Mouse (Mus musculus): ENCODE data around the gene Arhgef3.

Arhgef3 gene

DNA sequence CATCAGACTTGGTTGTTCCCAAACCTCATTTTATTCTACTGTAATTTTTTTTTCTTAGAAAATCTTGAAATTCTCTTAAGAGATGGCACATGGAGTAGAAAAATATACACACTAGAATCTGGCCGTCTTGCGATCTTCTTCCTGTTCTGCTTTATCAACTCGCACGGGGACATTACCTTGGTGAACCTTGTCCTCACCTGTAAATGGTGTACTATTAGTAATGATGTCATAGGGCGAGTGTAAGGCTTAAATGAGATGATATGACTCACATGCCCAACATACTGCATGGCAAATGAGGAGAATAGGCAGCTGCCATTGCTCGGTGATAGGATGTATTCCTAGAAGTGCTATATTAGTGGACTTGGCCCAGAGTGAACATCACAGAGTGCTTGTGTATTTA, 49.9 kb downstream of the Arhgef3 start:
- no peak for DNase-seq (ENCODE audit: low spot score)

DNA sequence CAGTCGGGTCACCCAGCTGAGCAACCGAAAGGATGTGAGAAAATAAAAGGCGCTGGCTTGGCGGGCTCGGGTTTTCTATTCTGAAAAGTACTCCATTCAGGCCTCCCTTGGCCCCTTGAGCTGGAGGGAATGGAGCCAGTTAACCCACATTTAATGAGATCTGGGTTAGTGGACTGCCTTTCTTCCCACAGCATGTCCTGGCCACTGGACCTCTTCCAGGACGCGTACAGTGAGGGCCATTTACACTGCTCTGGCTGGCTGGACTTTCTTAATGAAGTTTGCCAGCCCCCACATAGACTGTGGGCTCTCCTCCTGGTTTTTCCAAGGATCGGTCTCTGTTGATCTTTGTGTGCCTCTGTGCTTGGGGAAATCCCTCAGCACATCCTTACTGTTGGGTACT, 52.1 kb downstream of the Arhgef3 start:
- DNase-seq (ENCODE audit: low spot score), result no peak

DNA sequence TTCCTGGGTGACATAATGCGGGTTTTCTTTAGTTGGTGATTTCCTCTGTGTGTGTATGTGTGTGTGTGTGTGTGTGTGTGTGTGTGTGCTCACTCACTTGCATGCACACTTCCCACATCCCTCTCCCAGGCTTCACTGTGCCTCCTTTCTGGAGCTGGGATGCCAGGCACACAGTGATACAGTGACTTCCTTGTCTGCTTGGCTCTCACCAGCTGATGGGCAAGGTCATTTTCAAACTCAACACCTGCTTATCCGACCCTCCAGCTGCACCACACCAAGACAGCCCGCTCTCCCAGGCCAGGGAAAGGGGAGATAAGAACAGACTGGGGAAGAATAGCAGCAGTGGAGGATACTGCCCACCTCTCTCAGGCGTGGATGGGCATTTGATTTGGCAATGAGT, 52.5 kb downstream of the Arhgef3 start:
- DNase-seq (ENCODE audit: low spot score), result no peak

DNA sequence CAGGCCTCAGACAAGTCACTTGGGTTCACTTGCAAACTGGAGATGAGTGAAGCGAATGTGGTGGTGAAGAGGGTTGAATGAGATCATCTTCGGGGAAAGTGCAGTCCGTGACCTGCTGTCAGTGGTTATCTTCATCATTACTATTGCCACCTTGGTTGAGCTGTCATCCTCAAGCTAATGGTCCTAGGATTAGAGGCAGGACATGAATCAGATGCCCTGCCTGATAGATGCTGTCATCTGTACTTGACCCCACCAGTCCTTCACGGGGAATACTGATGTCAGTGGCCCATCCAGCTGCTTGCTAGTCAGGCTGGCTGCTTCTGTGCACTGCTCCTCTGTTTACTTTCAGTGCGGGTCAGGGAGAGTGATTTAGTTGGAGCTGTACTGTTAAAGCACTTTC, 53.7 kb downstream of the Arhgef3 start:
- DNase-seq (ENCODE audit: low spot score), result no peak

DNA sequence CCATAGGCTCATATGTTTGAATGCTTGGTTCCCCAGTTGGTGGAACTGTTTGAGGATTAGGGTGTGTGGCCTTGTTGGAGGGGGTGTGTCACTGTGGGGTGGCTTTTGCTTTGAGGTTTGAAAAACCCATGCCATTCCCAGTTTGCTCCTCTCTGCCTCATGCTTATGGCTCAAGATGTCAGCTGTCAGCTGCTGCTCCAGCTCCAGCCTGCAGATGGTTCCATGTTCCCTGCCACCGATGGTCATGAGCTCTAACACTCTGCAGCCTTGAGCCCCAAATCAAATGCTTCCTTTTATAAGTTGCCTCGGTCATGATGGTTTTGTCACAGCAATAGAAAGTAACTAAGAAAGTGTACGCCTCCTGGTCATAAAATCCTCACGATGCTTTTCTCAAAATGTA, 54.6 kb downstream of the Arhgef3 start:
- no peak for DNase-seq (ENCODE audit: low spot score)

DNA sequence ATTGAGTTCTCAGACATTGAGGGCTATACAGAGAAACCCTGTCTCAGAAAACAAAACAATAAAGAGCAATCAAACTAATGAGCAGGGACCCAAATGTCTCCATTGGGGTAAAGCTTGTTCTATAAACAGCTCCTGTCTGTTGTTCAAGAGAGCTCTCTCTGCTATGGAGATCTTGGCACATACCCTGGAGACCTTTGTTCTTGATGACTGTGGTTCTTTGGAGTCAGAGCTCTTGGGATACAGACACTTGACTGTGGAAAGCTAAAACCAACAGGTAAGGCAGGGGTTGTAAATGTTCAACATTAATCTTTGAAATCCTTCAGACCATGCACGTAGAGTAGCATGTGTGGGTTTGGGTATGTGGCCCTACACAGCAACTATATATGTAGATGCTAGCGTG, 55.7 kb downstream of the Arhgef3 start:
- DNase-seq (ENCODE audit: low spot score), result no peak

DNA sequence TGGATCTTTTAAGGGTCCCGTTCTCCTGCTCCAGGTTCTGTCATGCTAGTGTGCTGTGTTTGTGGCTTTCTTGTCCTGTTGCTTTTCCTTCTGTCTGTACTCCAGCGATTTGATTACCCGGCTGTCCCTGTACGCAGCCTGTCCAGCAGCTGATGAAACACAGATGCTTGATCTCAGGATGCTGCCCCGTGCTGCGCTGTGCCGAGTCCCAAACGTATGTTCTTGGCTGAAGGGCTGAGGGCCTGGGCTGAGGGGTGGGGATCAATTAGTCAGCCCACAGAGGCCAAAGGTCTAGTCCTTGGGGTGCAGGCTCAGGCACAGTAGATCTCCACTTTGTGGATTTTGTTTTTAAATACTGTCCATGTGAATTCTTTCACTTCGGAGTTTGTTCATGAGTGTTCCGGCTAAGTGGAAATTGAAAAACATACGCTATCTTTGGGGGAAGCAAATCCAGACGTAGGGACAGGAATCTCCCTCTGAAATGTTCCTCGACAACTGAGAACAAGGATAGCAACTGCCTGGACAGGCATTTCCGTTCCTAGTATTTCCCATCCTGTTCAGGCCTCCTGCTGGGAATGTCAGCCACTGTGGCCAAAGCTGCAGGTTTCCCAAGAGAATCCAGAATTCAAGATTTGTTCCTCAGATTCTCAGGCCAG, 56.6 kb downstream of the Arhgef3 start:
- DNase-seq (ENCODE audit: low spot score), result peak; percentile 54

DNA sequence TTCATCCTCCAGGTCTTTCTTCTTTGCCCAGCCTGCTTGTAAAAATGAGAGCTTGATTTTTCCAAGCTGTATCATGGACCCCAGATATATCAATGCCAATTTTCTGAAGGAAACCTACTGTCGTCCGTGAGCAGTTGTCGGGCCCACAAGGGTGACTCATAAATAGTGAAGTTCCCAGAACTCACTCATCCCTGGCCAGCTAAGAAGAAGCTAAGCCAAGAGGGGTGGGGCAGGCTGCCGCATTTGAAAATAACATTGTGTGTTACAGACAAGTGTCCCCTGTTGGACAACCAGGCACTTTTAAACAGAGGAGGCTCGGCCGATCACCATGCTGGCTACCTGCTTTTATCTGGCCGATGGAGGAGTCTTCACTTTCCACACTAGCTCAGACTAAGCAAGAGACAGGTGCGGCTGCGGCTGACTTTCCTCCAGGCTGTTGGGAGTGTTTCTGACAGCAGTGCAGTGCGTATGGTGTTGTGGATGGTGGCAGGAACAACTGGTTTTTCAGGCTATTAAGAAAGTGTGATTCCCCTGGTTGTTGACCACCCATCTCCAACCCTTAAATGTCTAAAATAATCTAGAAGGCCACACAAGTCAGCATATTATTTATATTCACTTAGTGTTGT, 58.6 kb downstream of the Arhgef3 start:
- DNase-seq (ENCODE audit: low spot score), result peak; percentile 72

DNA sequence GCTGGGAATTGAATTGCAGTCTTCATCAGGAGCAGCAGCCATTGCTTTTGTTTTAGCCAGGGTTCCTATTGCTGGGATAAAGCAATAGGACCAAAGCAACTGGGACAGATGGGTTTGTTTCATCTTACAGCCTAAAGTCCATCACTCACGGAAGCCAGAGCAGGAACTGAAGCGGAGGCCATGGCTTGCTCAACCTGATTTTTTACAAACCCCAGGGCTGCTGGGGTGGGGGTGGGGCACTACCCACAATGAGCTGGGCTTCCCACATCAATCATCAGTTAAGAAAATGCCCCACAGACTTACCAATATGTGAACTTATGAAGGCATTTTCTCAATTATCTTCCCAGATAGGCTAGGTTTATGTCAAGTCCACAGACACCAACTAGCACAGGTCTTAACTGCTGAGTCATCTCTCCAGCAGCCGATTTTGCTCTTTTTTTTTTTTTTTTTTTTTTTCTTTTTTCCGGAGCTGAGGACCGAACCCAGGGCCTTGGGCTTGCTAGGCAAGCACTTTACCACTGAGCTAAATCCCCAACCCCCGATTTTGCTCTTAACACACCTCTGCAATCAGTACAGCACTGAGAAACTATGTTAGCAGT, 59.6 kb downstream of the Arhgef3 start:
- peak; percentile 46 for DNase-seq (ENCODE audit: low spot score)

DNA sequence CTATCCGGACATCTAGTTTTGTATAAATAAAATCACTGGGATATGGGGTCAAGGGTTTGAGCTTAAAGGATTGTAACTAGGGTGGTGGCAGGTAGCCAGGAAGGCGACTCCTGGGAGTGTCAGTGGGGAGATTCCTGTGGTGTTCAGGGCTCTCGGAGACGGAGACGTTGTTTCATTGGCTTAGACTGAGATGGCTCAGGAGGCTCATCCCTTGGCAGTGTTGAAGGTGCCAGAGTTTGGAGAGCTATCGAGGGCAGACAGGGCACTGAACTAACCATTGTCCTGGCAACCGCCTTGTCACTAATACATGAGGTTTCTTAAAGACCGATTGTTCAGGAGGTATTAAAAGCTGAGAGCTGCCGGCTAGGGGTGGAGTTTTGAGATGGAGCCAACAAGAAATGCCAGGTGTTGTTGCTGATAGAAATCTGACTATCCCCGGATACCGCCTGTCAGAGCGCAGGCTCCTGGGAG, 60.2 kb downstream of the Arhgef3 start:
- peak; percentile 56 for DNase-seq (ENCODE audit: low spot score)

DNA sequence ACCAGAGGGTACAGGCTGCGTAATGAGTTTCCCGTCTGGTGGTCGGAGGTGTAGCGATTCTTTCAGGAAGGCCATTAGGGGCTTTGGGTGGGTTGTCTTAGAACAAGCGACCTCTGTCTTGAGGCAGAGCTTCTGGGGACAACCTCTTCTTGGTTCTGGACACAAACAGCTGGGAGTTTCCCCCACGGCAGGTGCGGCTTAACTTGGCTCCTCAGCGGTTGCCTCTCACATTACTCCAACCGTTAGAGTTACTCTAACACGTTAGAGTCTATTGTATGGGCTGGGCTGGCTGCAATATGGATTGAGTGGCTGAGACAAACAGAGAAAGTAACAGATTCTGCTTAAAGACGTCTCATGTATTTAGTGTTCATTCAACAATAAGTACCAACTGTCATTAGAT, 60.6 kb downstream of the Arhgef3 start:
- DNase-seq (ENCODE audit: low spot score), result no peak

DNA sequence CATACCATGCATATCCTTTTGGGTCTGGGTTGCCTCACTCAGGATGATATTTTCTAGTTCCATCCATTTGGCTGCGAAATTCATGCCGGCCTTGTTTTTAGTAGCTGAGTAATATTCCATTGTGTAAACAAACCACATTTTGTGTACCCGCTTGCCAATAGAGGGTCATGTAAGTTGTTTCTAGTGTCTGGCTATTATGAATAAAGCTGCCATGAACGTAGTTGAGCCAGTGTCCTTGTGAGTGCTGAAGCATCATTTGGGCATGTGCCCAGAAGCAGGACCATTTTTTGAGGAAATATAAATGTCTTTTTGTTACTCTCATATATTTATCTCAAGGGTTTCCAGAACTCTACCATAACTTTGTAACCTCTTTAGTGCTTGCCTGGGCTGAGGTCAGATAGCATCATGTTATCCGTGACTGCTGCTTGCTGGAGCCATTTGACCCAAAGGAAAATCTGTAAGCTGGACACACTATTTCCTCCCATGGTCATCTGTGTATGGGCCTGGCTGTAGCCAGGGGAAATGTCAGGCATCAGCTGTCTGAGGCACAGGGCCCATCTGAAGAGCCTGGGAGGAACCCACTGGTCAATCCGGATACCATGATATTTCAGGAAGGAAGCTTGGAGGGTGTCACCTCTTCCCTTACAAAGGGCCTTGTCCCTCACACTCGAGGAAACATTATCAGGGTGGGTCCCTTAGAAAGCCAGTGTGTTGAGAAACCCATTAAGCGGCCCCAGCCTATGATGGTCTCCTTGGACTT, 63.3 kb downstream of the Arhgef3 start:
- DNase-seq (ENCODE audit: low spot score), result no peak

DNA sequence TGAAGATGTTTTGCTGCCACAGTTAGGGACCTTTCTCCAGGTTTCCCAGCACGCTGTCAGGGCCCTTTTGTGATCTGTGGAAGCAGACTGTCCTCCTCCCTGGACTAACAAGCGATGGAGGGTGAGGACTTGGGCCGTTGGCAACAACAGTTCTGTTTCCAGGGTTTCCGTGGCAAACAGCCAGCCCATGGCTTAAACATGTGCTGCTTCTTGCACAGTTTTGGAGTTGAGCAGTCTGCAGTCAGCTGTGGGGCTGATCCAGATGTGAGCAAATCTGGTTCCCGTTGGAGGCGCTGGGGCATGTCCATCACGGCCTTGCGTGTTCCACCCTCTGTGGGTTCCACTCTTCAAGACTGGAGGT, 63.8 kb downstream of the Arhgef3 start:
- DNase-seq (ENCODE audit: low spot score), result peak; percentile 80

DNA sequence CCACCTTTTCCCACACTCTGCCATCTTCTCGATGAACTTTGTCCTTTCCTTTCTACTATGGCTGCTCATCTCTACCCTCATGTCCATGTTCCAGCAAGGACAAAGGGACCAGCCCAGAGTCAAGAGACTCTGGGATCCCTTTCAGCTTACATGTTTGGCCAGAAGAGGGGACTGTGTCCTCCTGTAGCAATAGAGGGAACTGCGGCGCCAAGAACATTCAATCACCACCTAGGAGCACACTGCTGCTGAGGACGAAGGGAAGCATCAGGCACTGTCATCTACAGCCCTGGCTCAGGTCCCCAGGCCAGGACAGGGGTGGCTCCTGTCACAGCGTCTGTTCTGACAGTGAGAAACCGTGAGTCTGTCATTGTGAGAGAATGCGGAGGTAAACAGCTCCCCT, 65.1 kb downstream of the Arhgef3 start:
- DNase-seq (ENCODE audit: low spot score), result no peak

DNA sequence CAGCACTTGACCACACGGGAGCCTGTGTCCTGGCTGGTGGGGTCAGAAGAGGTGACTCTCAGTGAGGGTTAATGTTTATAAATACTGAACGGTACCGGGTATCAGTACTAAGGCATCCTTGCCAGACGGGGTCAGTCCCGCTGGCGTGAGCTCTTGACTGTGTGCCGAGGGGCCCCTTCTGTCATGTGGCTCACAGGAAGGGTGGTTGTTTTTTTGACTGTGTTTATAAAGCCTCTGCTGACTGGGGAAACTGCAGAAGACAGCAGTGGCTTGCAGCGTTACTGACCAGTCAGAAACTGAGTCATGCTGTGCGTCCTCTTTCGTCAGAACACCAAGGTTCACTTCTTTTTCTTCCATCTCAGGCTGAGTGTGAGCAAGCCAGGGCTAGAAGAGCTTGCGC, 67.4 kb downstream of the Arhgef3 start:
- DNase-seq (ENCODE audit: low spot score), result no peak

DNA sequence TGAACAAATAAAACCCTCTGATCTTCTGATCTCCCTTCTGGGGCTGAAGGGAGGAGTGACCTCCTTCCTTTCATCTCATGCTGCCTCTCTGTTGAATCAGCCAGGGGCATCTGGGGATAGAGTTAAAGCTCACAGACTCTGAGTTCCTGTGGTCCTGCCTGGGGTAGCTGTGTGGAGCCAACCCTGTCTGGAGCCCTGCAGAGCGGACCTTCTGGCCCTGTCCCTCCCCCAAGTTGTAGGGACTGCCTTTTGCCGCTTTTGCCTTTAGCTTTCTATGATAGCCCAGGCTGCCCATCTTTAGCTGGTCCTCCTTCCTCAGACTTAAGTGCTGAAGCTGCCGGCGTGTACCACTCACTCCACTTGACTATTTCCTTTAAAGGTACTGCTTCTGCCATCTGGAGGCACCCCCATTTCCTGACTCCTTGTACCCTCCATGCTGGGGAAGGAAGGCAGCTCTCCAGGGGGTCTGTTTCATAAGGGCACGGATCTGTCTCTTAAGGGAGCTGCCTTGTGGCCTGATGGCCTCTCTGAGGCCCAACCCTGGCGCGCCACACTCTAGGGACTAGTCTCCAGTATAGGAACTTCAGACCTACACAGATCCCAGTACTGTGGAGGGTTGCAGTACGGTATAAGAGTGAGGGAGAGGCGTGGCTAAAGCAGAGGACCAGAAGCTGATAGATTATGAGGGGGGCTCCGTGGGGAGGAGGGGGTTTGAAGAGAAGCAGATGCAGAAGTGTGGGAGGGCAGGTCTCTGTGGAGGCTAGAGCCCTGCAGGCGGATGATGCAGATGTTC, 68.1 kb downstream of the Arhgef3 start:
- no peak for DNase-seq (ENCODE audit: low spot score)

DNA sequence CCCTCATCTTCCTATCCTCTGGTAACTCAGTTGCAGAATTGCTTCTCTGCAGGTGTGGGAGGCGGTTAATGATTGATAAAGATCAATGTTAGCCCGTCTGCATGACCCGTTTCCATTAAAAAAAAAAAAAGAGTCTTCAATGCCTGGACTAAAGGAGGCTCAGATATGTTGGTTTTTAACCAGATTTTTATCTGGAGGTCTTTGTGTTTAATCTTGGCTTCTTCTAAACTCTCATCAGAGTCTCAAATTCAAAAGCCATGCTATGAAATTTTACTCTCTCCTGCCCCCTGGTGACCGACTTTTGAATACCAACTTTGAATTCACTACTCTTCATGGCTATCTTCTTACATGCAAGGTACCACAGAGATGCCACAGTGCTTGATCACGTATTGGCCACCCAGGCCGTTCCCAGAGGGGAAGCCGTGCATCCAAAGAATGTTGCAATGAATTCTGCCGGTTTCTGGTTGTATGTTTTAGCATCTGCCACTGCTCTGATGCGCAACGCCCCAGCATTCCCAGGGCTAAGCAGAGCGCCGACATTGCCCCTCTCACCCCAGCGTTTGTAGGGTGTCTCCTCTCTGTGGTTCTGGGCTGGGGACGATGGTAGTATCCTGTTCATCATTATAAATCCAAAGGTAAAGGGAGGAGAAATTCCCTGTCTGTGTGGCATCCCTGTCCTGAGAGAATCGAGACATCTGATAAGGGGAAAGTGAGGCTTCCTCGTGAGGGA, 69.0 kb downstream of the Arhgef3 start:
- DNase-seq (ENCODE audit: low spot score), result peak; percentile 80

DNA sequence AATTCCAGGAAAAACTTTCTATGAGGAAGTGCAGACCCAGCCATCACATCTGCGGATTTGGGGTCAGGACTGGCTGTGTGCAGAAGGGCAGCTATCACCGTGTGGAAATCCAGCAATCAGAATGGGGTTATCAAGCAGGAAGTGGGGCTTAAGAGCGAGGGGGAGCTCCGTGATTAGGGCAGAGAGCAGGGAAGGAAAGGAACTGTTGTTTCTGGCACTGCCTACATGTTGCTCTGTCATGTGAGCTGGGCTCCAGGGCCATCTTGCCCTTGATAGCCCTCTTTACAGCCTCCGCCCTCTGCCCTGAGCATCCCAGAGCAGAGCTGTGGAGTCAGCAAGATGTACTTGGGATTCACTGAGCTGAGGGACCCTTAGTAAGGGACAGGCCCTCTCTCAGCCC, 71.2 kb downstream of the Arhgef3 start:
- DNase-seq (ENCODE audit: low spot score), result no peak

DNA sequence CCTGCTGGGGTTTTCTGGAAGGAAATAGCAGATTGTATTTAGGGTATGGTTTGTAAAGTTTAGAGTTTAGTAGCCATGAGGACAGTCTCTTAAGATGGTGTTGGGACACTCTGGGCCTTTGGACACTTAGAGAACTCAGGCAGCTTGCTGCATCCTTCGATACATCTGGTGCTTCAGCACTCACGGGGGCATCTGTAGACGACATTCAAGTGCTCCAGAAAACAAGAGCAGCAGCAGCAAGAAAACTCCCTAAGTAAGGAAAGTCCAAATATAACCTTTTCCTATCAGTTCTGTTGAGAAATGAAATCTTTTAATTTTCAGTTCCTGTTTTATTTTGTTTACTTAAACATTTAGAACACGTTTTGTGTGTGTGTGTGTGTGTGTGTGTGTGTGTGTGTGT, 71.9 kb downstream of the Arhgef3 start:
- DNase-seq (ENCODE audit: low spot score), result no peak

DNA sequence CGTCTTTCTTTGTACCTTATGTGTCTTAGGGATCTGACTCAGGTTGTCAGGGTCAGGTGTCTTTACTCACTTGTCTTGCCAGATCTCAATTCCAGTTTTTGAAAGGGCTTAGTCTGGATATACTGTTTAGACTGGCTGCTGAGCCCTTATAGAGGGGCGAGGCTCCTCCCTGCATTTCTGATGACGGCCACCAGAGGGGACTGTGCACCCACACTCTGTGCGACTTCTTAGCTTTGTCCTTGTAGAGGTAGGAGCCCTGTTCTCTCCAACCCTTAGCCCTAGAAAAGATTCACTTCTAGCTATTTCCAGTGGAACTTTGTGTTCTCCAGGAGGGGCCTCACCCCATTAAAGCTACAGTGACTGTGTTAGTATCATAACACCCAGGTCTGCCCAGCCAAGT, 72.3 kb downstream of the Arhgef3 start:
- peak; percentile 81 for DNase-seq (ENCODE audit: low spot score)

DNA sequence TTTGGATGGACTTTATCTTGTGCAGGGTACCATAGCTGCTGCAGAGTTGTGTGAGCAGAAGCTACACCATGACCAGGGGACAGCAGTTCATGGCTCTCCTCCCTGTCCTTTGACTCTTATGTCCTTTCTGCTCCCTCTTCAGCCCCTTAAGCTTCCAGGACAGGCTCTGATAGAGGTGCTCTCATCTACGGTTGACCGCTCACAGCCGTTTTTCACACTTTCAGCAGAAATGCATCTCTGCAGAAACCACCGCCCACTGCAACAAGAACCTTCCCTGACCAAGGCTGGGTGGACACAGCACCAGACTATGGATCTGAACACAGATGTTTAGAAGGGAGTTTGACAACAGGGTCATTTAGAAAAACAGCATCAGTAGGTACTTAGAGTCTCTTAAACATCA, 73.2 kb downstream of the Arhgef3 start:
- no peak for DNase-seq (ENCODE audit: low spot score)

DNA sequence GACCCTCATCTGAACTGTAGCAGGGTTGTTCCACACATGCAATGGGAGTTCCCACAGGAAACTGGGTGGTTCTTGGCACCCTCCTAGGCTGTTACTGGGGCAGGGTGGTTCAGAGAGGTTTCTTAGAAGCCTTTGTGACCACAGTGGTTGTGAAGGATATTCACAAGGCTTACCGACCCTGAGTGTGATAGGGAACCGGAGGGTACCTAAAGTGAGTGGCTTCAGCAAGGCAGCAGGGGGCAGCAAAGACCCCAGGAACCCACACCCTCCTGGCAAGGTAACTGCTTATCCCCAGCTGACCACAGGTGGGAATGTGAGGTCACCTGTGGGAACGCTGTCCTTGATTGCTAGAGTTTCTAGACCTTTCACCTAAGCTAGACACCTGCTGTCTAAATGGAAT, 77.8 kb downstream of the Arhgef3 start:
- DNase-seq (ENCODE audit: low spot score), result no peak
